Mouse (Mus musculus) T-helper 1 cell (primary cell): ENCODE results near the gene Sntg2.

Experiments used
- in situ Hi-C: fragments of 300-600 bp; cut with MboI, MseI; formaldehyde crosslinking; loops from one replicate; pipeline ENCODE4 v1.15.1; 2025; ENCODE audit warnings: high pct_unique_total_duplicates

The Sntg2 gene

DNA sequence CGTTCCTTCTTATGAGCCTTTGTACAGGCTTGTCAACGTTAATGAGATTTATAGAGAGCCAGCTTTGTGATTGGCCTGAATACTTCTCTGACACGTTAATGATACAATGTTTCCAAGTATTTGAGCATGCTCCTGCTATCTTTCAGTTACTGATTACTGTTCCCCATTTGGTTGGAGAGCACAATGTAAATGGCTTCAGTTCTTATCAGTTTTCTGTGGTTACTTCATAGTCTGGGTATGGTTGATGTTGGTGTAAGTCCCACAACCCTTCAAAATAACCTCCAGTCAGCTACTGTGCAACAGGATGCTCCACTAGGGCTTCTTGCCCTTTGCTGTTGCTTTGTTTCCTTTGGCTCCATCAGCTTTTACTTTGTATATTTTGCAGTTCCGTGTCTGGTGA lies 168.7 kb downstream of the Sntg2 start:
- in situ Hi-C loops, result no loop called here

DNA sequence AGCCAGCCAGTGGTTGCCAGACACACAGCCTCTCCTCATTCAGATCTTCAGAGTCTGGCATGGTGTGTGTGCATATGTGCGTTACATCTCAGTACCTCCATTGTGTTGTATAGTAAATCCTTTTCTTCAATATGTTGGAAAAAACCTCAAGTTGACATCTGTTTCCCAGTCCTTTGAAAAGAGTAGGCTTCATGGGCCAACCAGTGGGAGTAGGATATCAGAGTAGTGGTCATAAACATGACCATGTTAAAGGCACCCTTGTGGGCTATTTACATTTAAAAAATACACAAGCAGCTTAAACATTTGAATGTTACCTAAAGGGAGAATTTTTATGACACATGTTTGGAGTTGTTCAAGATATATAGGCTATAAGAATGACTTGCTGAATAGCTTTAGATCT lies 170.4 kb downstream of the Sntg2 start:
- in situ Hi-C loops, result no loop called here

DNA sequence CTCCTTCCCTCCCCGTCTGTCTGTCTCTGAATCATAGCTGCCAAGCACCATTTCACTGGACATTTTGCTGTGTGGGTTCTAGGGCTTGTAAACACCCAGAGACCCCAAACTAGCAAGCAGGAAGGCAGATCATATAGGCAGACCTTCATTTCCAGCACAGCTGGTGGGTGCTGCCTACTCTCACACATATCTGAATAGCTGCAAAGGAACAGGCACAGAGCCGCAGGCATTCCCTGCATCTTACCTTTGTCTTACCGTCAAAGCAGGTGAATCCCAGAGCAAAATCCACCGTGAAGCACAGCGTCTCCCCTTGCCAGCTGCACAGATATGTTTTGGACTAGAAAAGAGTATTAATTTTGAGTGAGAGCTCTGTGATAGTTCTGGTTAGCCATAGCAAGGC lies 172.1 kb downstream of the Sntg2 start:
- in situ Hi-C loops, result no loop called here

DNA sequence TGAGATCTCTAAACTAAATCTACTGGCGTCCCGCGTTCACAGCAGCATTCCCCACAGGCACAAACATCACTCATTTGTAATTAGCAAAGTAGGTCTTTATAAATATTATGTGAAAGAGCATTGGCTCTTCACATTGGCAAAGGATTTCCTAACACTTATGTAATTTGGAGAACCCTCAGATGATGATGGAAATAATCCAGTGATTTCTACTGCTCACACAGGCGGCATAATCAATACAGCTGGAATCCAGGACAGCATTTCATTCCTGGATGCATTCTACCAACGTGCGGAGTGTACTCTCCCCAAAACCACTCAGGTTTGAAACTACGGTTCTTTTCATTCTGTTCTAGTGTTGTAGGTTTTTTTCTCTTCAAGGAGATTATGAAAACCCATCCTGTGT lies 172.6 kb downstream of the Sntg2 start:
- in situ Hi-C loops, result no loop called here

DNA sequence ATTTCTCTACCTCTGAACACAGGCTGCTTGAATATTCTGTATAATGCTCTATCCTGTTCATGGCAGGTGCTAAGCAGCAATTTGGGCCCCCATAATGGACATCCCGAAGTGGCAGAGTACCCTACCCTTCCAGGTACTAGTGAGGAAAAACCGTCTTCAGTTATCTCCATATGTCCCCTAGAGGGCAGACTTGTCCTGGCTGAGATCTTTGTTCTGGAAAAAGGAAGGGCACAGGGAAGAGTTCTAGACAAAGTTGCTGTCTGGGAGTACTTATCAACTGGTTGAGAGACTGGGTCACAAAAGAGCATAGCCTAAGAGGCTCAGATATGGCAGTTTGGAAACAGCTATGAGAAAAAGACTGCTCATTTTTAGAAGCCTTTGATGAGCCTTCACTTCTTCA lies 173.4 kb downstream of the Sntg2 start:
- in situ Hi-C loops, result no loop called here

DNA sequence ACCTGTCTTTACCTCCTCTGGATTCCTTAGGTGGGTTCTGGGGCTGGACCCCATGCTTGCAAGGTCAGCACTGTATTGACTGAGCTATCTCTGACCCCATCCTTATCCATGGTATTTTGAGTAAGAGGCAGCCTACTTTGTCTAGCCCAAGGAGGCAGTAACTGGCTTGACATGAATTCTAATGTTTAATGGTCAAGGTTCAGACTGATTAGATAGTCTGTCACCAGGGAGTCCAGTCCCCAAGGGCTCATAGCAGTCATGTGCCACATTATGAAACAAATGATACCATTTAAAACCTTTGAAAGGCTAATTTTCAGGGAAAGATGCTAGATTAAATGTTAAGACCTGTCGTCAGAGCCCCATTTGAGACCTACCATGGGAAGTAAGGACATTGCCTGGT lies 174.9 kb downstream of the Sntg2 start:
- in situ Hi-C loops, result no loop called here

DNA sequence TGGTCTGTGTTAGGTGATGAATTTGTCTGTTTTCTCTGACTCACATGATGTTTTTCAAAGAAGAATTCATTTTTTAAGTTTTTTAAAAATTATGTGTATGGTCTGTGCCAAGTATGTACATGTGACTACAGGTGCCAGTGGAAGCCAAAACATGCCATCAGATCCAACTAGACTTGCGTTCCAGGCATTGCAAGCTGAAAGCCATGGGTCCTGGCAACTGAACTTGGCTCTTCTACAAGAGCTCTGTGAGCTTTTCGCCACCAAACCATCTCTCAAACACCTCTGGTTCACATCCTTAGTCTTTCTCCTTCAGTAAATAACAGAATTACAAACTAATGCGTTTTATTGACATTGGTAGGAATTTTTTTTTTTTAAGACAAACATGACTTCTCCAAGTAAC lies 191.5 kb downstream of the Sntg2 start:
- in situ Hi-C loops, result no loop called here

DNA sequence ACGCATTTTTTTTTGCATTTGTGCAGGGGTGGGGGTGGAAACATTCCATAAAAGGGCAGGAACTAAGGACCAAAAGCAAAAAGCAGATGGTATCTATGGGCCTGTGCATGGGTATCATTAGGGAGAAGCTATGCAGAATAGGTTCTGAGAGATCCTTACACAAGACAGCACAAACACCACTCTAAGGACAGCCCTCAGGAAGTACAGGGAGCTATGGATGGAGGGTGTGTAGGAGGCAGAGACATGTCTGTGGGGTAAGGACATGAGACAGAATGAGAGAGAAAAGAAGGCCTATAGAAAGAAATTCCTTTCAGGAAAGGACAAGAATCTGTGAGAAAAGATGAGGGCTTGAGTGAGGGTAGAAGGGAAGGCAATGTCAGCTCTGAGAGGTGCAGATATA lies 193.6 kb downstream of the Sntg2 start:
- in situ Hi-C loops, result no loop called here

DNA sequence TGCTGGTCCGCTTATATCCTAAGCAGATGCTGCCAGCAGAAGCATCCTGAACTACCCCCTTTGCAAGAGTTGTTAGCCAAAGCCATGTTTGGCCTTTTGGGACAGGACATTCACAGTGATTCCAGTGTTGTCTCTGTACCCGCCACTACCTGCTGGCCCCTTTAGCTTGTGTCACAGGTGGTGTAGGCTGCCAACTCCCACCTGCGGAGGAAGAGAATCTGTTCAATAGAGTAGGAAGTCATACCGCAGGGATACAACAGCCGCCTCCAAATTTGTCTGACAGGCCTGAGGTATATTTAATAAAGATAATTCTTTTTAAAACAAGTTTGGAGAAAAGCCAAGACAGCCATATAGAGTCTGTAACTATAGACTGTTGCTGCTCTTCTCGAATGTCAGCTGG lies 195.2 kb downstream of the Sntg2 start:
- in situ Hi-C loops, result no loop called here

DNA sequence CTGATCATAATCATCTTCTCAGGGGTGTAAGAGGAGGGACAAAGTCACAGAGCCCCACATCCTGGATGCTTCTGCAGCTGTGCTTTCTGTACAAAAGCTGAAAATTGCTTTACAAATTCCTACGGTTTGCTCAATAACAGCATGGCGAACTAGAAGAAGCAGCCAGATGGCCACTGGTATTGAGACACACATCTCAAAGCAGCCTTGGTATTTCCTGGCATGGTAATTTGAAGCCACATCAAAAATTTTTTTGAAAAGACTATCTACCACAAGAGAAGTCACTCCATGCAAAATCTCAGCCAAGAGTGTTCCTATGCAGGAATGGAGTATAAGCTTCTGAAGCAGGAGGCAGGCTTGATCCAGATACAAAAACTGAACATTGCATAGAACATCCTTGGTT lies 195.6 kb downstream of the Sntg2 start:
- in situ Hi-C loops, result no loop called here

DNA sequence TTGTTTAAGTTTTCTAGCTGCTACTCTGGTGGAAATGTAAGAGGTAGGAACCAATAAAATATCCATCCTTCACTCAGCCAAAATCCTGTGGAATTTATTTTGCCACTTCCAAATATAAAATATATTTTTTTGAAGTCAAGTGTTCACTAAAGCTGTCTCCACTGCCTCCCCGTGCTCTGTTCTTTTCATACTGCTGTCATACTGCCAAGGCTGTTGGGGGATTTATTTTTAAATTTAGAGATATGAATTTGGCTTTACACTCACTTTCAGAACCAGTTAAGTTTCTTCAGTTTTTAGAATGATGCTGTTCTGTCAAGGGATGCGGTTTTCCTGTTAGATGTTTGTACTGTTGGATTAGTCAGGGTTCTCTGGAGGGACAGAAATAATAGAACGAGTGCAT lies 204.7 kb downstream of the Sntg2 start:
- in situ Hi-C loops, result no loop called here

DNA sequence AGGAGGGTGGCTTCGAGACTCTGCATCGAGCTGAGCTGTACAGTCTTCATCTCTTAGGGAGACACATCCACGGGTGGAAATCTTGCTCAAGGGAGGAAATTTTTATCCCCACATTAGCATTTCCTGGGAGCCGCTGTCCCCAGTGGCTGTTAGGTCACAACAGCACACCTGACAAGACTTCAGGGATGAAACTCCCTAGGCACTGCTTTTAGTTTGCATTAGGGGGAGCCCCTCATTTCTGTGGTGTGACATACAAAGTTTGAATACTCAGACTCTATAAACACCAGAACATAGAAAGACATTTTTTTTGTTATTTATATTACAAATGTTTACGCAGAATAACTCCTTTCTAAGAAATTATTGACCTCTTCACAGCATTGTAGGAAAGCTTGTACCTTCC lies 208.6 kb downstream of the Sntg2 start:
- in situ Hi-C loops, result loop anchor here (5.0 kb wide), 1 partner anchor 83 kb away; no protein-coding TSS in a partner anchor

DNA sequence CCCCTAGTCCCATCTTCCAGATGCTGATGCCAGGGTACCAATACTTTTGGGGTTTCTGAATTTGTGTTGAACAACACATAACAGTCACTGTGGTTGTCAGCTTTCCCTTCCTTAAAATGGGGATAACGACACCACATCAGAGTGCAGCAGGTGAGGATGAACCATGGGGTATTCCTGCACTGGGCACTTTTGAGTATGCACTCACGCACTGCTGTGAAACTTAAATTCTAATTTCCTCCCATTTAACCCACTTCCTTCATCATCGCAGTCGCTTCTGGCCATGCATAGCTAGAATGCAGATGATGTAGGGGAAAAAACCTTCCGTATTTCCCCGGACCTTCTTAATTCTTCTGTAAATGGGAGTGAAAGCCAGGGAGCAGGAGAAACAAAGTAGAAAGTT lies 209.2 kb downstream of the Sntg2 start:
- in situ Hi-C loops, result loop anchor here (5.0 kb wide), 1 partner anchor 83 kb away; no protein-coding TSS in a partner anchor

DNA sequence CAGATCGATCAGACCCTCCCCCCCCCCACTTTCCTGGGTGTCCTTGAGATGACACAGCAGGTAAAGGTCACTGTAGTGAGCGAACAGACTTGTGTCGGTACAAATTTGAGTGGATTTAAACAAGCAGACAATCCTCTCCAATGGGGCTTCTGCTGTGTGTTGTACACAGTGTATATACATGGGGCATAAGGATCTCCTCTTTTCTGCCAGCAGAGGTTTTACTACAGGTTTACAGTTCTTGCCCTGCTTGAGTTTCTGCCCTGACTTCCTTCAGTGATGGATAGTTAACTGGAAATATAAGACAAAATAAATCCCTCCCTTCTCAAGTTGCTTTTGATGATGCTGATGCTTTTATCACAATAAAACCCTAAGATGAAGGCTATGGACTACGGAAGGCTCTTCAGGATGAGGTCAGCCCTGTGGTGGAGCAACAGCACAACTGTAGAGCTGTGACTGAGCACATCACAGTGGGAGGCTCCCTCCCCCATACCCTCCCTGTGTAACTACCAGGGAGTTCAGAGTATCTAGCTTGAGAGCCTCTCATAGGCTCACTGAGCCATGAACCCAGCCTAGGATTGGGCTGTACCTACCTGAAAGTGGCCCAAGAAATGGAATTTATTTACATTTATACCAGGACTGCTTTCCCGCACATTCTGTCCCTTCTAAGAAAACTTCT lies 211.3 kb downstream of the Sntg2 start:
- in situ Hi-C loops, result loop anchor here (5.0 kb wide), 1 partner anchor 85 kb away; no protein-coding TSS in a partner anchor

DNA sequence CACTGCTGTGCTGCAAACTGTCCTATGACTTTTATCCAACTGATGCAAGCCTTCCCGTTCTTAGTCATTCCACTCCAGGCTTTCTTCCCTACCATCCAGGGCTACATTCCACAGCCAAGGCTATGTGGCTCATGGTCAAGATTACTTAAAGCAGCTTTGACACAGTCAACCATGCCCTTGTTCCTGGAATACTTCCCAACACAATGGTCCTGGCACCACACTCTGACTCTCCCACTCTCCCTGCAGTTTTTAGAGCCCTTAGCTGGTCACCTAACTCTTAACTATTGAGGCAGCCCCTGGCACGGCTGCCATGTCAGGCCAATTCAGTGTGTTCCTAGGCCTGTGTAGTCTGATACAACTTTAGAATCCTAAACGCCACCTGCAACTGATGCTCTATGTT lies 212.7 kb downstream of the Sntg2 start:
- in situ Hi-C loops, result loop anchor here (5.0 kb wide), 1 partner anchor 87 kb away; no protein-coding TSS in a partner anchor

DNA sequence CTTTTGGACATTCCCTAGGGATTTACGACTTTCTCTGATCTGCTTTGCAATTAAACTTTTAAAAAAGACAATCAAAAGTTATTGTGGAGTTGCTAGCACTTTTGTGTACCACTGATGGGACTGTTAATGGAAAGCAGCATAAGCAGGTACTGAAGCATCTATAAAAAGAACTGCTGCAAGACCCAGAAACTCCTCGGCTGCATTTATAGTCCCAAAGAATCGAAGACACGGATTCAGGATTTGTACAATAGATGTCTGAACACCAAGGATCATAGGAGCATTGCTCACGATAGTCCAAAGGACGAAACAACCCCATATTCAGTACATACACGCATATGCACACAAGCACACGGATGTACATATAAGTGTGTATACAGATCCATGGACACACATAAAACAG lies 213.4 kb downstream of the Sntg2 start:
- in situ Hi-C loops, result loop anchor here (5.0 kb wide), 1 partner anchor 88 kb away; no protein-coding TSS in a partner anchor

DNA sequence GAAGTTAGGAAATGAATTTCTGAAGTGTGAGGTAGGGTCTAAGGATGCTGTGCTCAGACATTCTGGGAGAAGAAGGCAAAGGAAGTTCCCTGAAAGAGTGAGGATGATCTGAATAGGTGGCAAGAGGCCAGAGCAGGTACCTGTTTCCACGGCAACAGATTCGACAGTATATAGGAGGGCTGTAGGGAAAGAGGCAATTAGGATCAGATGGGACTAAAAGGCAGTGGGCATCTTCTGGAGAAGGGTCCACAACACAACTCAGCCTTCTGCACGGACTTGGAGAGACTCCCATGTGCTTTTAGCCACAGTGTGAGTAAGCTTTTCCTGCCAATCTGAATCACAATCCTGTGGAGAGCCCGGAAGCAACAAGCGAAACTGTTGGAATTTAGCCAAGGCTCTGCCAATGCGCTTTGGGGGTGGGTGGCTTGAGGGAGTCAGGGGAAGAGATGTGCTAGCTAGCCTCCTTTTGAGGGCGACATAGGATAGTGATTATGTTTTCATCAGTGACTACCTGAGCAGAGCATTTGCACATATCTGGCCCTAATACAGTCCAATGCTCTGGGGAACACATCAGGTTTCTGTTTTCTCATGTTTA lies 219.0 kb downstream of the Sntg2 start:
- in situ Hi-C loops, result no loop called here

DNA sequence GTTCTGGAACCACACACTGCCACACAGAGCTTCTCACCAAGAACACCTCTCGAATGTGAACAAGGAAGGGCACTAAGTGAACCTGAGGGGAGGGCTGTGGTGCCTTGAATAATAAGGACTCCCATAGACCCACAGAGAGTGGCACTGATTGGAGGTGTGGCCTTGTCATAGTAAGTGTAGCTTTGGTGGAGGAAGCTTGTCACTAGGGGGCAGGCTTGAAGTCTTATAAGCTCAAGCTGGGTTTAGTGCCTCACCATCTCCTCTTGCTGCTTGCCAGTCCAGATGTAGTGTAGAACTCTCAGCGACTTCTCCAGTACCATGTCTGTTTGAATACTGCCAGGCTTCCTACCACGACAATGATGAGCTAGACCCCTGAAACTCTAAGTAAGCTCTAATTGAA lies 231.1 kb downstream of the Sntg2 start:
- in situ Hi-C loops, result no loop called here

DNA sequence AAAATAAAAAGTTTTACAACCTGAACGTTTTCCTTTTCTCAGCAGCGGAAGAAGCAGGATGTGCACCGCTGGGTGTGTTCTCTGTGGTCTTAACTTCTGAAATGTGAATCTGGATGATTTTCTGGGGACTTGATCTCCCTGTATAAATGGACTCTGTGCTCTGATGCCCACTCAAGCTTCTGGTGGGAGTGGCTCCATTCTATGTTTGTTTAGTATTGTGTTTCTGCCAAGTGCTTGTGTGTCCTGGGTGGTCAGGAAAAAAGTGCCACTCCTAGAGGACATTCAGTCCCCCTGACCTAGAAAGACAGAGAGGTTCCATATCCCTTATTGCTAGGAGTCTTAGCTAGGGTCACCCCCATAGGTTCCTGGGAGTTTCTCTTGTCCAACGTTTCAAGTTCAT lies 240.7 kb downstream of the Sntg2 start, which contains the start of gene Tpo:
Gene Tpo, minus strand, starts transcription at position 101 of the 400 bp plus-strand sequence.
- in situ Hi-C loops, result no loop called here

DNA sequence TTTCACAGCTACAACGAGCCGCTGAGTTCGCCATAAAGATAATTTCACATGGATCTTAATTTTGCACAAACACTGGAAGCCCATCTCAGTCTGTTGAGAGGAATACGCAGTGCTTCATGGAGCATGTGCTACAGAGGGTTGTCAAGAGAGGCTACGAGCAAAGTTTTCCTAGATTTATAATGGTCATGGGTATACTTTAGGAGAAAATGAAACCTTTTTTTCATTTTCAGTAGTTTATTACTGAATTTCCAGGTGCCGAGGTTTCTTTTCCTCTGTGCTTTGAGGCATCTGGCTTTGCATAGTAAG lies 243.8 kb downstream of the Sntg2 start:
- in situ Hi-C loops, result no loop called here

DNA sequence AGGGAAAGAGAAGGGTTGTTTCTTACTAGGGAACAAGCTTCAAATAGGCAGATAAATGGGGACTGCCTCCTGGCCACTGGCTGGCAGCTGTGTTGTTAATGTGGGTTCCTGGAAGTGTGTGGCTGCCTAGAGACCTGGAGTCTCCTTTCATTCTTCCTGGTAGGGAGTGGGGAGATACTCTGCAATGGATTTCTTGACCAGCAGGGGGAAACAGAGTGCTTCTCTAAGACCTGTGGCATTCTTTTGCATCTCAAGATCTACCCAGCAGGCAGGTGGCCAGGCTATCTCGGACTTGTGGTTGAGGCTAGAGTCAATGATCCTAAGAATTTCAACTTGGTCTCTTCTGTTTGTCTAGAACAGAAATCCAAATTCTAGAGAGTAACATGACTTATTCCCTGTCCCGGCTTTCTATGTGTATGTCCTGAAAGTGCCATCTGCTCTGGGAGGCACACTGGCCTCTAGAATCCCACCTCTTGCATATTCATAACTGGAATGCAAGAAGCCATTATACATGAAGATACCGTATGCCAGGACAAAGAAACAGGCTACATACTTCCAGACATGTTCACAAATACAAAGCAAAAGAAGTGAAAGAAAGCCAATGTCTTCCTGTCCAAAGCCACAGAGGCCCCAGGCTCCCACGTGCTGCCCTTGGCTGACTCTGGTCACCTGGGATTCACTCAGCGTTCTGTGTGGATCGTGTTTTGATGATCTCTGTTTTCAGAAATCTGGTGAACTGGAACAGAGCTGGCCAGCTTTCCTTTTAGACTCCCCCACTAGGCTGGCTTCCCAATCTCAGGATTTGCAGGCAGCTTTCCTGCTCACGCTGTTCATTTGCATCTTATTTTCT lies 244.4 kb downstream of the Sntg2 start:
- in situ Hi-C loops, result no loop called here
